Mouse (Mus musculus) layer of hippocampus, adult 9-10 months (tissue): ENCODE data around the gene Kcnk4.

Experiments
- DNase-seq: peaks from one replicate; pipeline ENCODE4 v3.0.0; 2022; ENCODE audit warnings: low spot score

The Kcnk4 gene

GRCm38 (mm10) chr19:6934195-6934977 is at the start of gene Kcnk4:
Gene Kcnk4, minus strand, starts transcription at chr19:6934515.
- no peak for DNase-seq

DNA sequence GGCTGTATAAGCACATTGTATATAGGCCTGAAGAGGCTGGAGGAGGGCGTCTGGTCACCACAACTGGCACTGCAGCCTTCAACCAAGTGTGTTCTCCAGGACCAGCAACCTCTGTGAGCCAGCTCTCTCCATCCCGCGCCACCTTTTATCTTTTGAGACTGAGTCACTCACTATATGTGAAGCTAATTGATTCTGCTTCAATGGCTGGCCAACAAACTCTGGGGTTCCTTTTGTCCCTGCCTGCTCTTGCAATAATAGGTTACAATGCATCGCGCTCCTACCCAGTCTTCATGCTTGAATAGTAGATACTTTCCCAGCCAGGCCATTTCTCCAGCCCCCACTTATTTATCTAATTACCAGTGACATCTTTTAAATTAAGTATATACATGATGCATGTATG is 49.3 kb upstream of the Kcnk4 start:
- DNase-seq, result no peak

GRCm38 (mm10) chr19:6981465-6981864 is 47.1 kb upstream of the Kcnk4 start:
- no peak for DNase-seq

GRCm38 (mm10) chr19:6980381-6981093 is 46.2 kb upstream of the Kcnk4 start, which contains the start of gene Fkbp2:
Gene Fkbp2, minus strand, starts transcription at chr19:6980501.
- DNase-seq, result peak; percentile 98

DNA sequence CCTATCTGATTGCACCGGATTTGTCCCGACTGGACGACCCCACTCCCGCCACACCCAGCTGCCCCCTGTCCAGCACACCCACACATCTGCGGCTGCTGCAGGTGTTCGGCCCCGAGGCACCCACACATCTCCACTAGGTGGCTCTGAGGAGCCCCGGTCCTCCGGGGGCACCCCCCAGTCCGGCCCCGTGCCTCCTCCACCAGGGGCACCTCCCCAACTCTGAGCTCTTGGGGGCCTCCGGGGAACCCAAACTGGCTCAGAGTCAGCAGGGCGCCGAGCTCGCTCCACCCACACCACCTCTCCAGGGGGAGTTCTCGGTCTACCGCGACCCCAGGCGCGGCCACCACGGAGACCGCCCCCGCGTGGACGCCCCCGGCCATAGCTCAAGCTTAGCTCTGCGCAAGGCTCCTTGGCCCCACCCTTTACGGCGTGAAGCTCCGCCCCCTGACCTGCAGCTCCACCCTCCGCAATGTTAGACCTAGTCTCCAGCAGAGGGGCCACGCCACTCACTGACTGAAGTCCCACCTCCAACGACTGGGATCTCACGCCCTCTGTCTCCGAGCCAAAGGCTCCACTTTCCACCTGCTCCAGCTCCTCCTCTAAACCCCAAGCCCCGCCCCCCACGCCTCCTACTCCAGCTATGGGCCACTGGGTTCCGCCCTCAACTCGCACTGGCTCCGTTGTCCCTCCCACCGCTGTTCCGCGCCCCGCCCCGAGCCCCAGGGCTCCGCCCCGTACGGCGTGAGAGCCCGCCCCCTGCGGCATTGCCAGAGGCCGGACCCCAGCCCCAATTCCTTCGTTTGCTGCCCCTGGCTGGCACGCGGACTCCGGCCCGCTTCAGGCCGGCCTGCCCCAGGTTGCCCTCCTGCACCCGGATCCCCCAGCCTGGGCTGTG is 45.4 kb upstream of the Kcnk4 start:
- peak; percentile 94 for DNase-seq

- DNase-seq, result no peak
These were observed 44.7 kb upstream of the Kcnk4 start for GRCm38 (mm10) chr19:6979001-6979479.

DNA sequence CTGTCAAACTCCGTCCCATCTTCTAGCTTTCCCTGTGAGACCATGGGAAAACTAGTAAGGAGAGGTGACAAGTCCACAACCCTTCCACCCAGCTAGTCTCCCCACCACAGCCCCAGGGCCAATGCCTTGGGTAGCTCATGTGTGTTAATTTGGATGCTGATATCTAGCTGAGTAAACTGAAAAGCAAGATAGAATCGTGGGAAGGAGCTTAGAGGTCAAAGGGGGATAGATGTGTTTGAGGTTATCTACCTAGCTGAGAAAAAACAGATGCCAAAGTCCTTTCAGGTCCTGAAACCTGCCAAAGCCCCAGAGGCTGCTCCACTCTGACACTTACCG is 44.3 kb upstream of the Kcnk4 start:
- DNase-seq, result no peak

- no peak for DNase-seq
These were observed 43.7 kb upstream of the Kcnk4 start for GRCm38 (mm10) chr19:6977759-6978638.

- no peak for DNase-seq
These were observed 41.5 kb upstream of the Kcnk4 start, which contains the start of gene Plcb3 for GRCm38 (mm10) chr19:6975537-6976521. Gene Plcb3, minus strand, starts transcription at chr19:6976470.

DNA sequence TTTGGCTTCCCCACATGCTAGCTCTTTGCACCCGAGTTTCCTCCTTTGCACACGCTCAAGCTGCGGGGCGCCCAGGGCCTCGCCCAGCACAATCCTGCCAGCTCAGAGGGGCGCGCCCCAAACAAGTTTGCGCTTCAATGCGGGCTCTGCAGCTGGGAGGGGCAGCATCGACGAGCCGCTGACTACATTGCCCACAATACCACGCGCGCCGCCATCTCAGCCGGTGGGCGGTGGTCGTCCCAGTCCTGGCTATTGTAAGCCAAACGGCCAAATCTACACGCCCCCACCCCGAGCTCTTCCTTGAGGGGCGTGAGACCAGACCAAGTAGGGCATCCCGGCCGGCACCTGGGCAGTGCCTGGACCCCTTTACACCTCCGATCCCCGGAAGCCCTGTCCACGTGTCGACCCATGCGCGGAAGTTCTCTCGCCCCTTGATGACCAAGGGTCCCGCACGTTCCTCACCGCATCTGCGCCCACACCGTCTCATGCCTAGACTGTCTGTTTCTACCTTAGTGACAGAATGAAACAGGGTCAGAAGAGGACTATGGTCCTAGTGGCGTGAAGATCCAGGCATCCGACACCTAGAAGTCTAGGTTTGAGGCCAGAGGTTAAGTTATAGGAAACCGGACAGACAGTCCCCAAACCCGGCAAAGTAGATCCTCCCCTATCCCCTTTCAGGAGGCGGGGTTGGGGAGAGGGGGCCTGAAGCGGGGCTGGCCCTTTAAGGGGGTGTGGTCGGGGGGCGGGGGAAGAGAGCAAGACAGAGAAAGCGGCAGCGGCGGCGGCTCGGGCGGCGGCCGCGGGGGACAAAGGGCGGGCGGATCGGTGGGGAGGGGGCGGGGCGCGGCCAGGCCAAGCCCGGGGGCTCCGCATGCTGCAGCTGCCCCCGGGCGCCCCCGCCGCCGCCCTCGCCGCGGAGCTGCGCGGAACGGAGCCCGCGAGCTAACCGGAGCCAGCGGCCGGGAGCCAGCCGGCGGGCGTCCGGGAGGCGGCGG is 40.2 kb upstream of the Kcnk4 start, which contains the start of gene Ppp1r14b:
Gene Ppp1r14b, plus strand, starts transcription at position 758 of the 995 bp plus-strand sequence.
- no peak for DNase-seq

DNA sequence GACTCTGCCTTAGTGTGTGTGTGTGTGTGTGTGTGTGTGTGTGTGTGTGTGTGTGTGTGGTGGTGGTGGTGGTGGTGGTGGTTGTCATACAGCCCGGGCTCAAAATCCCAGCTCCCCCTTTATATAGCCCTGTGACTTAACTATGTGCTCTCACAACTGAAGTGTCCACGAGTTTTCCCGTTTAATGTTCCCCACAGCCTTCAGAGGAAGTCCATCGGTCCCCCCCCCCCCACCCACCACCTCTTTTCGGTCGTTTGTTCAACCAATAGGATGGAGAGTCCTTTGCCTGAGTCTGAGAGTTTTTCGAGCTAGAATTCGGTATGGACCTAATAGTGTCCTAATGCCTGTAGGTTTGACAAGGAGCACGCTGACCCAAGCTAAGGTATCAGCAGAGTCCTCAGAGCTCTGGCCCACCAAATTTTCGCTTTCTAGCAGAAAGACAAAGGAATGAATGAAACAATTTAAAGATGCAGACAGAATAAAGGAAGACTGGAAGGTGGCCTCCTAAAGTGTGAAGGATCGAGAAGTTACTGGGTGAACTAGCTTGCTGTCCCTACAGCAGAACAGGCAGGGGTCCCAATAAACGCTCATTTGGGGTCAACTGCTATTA is 39.4 kb upstream of the Kcnk4 start:
- no peak for DNase-seq

DNA sequence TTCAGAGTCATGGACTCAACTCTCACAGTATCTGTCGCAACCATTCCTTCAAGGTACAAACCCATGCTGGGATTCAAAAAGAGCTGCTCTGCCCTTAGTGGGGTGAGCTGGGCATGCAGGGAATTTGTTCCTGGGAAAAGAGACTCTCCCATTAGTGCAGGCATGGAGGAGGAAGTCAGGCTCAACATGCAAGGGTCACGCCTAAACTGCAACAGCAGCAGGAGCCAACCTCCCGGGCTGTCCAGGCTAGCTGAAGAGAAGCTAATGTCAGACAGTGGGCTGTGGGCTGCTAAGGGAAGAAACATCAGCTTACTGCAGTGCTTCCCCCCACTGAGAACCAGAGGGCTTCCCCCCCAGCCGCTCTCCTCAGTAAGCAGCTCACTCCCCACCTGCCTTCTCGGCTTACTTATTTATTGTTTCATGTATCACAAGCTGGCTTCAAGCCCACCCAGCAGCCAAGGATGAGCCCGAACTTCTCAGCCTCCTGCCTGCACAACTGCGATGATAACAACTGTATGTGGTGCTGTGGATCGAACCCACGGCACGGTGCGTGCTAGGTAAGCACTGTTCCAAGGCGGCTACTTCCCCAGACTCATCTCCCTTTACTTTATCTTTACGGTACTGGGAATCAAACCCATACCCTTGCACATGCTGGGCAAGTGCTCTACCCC is 38.1 kb upstream of the Kcnk4 start:
- DNase-seq, result no peak

DNA sequence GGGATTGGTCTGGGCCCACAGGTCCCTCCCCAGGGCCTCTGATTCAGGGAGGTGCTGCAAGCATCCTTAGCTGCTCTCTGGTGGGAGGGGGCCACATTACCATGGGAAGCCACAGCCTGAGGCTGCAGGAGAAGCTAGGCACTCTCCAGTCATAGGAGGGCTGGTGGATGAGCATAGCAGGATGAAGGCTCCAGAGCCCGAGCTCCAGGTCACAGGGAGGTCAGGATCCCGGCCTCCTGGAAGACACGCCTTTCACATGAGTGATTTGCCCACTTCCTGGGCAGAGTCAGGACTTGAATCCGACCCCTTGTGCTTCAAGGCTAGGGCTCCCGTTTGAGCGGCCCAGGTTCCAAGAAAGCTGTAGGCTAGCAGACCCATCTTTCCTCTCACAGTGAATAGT is 37.3 kb upstream of the Kcnk4 start:
- no peak for DNase-seq

GRCm38 (mm10) chr19:6970460-6971085 is 36.3 kb upstream of the Kcnk4 start:
- DNase-seq, result no peak

DNA sequence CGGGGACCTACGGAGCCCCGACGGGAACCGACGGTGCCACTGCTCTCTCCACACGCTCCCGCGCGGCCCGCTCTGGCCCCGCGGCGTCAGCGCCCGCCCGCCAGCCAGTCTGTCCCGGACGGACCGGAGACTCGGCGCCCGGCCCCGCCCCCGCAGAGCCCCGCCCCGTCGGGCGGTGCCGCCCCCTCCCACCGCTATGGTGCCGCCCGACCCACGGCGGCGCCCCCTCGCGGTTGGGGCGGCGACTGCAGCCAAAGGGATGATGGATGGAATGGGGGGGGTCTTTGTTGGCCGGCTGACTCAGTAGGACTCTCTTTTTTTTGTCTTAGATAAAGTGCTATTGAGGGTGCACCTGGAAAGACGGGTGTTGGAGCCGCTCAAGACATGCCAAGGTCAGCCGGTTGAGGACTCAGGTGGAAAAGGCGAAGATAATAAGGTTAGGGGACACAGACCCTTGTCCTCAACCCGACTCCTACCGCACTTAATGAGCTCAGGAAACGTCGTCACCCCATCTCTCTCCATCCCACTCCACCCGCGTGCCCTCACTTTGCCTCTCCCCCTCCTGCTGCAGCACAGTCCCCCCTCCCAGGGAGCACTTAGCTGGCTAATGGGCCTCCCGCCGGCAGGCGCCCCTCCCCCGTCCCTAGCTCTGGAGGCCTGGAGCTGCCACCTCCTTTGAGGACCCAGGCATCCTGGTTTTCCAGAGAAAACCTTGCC is 35.5 kb upstream of the Kcnk4 start:
- no peak for DNase-seq

DNA sequence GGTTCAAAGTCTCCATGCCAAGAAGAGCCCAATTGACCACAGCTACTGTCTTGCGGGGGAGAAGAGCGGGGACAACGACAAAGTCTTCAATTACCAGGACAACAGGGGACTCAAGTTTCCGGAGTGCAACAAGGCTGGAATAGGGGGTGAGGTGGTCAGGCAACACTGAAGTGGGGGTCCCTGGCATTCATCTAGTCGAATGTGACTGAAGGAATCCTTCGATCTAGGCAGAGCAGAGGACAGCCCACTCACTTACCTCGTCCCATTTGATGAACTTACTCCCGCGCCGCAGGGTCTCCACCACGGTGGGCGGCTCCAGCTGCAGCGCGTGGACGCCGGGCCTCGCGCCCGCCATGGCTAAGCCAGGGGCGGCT is 35.0 kb upstream of the Kcnk4 start:
- no peak for DNase-seq
